ENCODE assay signal across 11 mouse cellular contexts in genomic region chr3:97324046-97324445, GRCm38 (mm10). TPM values are rescaled to one million over a fixed set of nuclear protein-coding genes. Genes with fewer than 3 reads are reported as not detected.
DNase-seq lines count a peak whose midpoint lies in the region; ATAC-seq and TF ChIP-seq lines count a peak whose summit lies in the region.
"Had no signal": no experiment of that assay in that cellular context is flagged by ENCODE, and none has a peak within 500 bp of the region (broad histone marks: within the 10 kb centered on the region; RNA-seq: fewer than 3 reads in every experiment).

No protein-coding gene starts in this region.

- no peaks in the 10 kb centered on the region for H3K27me3 ChIP-seq in lung, embryonic 16.5 days (ENCODE audit: control insufficient read depth, insufficient read depth, low read depth, low read length)
- no peaks in the 10 kb centered on the region for H3K27me3 ChIP-seq in forebrain, postnatal 0 days (ENCODE audit: insufficient read depth, low read length)
- H3K27me3 ChIP-seq in midbrain, embryonic 11.5 days (ENCODE audit: control insufficient read depth, insufficient read depth, low read length): no peaks in the 10 kb centered on the region
- no peaks in the 10 kb centered on the region for H3K27me3 ChIP-seq in stomach, embryonic 15.5 days (replicated peaks)
- H3K27me3 ChIP-seq: limb, embryonic 15.5 days had no signal

- H3K36me3 ChIP-seq in lung, embryonic 16.5 days (ENCODE audit: control insufficient read depth, insufficient read depth, low read length): no peaks in the 10 kb centered on the region
- no peaks in the 10 kb centered on the region for H3K36me3 ChIP-seq in forebrain, postnatal 0 days (ENCODE audit: insufficient read depth)
- no peaks in the 10 kb centered on the region for H3K36me3 ChIP-seq in midbrain, embryonic 11.5 days (ENCODE audit: control insufficient read depth, insufficient read depth, low read length)
- no peaks in the 10 kb centered on the region for H3K36me3 ChIP-seq in stomach, embryonic 15.5 days
- H3K36me3 ChIP-seq: limb, embryonic 15.5 days had no signal

- no peak overlapping the region for H3K9ac ChIP-seq in lung, embryonic 16.5 days (ENCODE audit: low read length)
- peak overlapping the region; percentile 40; the same call in 1 of the 2 replicates for H3K9ac ChIP-seq in forebrain, postnatal 0 days
- 0 out of 2 replicates have a peak overlapping the region, but pooled peaks have one; percentile 16 for H3K9ac ChIP-seq in midbrain, embryonic 11.5 days (ENCODE audit: low read length)
- H3K9ac ChIP-seq in stomach, embryonic 15.5 days: no peak overlapping the region
- H3K9ac ChIP-seq: limb, embryonic 15.5 days had no signal

- no peak overlapping the region for H3K27ac ChIP-seq in lung, embryonic 16.5 days (ENCODE audit: low read length)
- no peak overlapping the region for H3K27ac ChIP-seq in forebrain, postnatal 0 days (ENCODE audit: low read depth, low read length)
- no peak overlapping the region for H3K27ac ChIP-seq in midbrain, embryonic 11.5 days (ENCODE audit: low read depth, low read length)
- H3K27ac ChIP-seq in stomach, embryonic 15.5 days: no peak overlapping the region
- H3K27ac ChIP-seq: limb, embryonic 15.5 days had no signal

- H3K4me1 ChIP-seq in lung, embryonic 16.5 days (replicated peaks; ENCODE audit: control insufficient read depth, insufficient read depth, low read length): no peaks in the 10 kb centered on the region
- 0 out of 2 replicates have a peak, but pooled peaks cover 6% of the 10 kb centered on the region for H3K4me1 ChIP-seq in forebrain, postnatal 0 days (ENCODE audit: insufficient read depth)
- H3K4me1 ChIP-seq in midbrain, embryonic 11.5 days (ENCODE audit: control insufficient read depth, insufficient read depth, low read length): peaks cover 7% of the 10 kb centered on the region; the same call in 1 of the 2 replicates
- H3K4me1 ChIP-seq in stomach, embryonic 15.5 days: no peaks in the 10 kb centered on the region

- DNase-seq in lung, adult 18-20 months: no peak
- DNase-seq in forebrain, postnatal 0 days: peak; percentile 43
- no peak for DNase-seq in midbrain, embryonic 11.5 days (ENCODE audit: low spot score, missing footprints)
- DNase-seq in MN1 (ENCODE audit: low spot score): no peak
- DNase-seq in cerebellum, adult 8-10 months: no peak
- DNase-seq: lung, postnatal 36 days; thymus, postnatal 36 days had no signal

- WGBS in lung, embryonic 16.5 days: 49% methylated on average over 17 of the region's 17 CpGs
- 14% methylated on average over 17 of the region's 17 CpGs for WGBS in forebrain, postnatal 0 days
- 52% methylated on average over 17 of the region's 17 CpGs for WGBS in midbrain, embryonic 11.5 days
- WGBS in stomach, embryonic 15.5 days: 45% methylated on average over 17 of the region's 17 CpGs

- ATAC-seq in lung, embryonic 16.5 days (ENCODE audit: low read depth): no peak
- peak; percentile 60 for ATAC-seq in forebrain, postnatal 0 days
- ATAC-seq in midbrain, embryonic 11.5 days (ENCODE audit: low FRiP score): peak; percentile 64; the same call in 1 of the 2 replicates
- no peak for ATAC-seq in stomach, embryonic 15.5 days (ENCODE audit: insufficient read depth, low FRiP score, low read depth)
- ATAC-seq in megakaryocyte, adult 5-6 weeks (ENCODE audit: poor library complexity, severe bottlenecking): no peak

- no peaks in the 10 kb centered on the region for H3K9me3 ChIP-seq in lung, embryonic 16.5 days (ENCODE audit: control insufficient read depth, low read length)
- no peaks in the 10 kb centered on the region for H3K9me3 ChIP-seq in forebrain, postnatal 0 days (ENCODE audit: low read length)
- no peaks in the 10 kb centered on the region for H3K9me3 ChIP-seq in midbrain, embryonic 11.5 days (ENCODE audit: control insufficient read depth, low read length)
- no peaks in the 10 kb centered on the region for H3K9me3 ChIP-seq in stomach, embryonic 15.5 days
- H3K9me3 ChIP-seq: limb, embryonic 15.5 days had no signal

- no peak overlapping the region for H3K4me3 ChIP-seq in lung, embryonic 16.5 days (ENCODE audit: low read length)
- peak overlapping the region; percentile 26; the same call in 1 of the 2 replicates for H3K4me3 ChIP-seq in forebrain, postnatal 0 days (ENCODE audit: low read depth, low read length)
- H3K4me3 ChIP-seq in midbrain, embryonic 11.5 days (ENCODE audit: low read depth, low read length): no peak overlapping the region
- 0 out of 2 replicates have a peak overlapping the region, but pooled peaks have one; percentile 12 for H3K4me3 ChIP-seq in stomach, embryonic 15.5 days (replicated peaks)
- H3K4me3 ChIP-seq: limb, embryonic 15.5 days had no signal

- TF ChIP-seq CTCF in forebrain, postnatal 0 days (IDR thresholded peaks at IDR 0.05; ENCODE audit: low read depth): no peak

- 0 out of 2 replicates have a peak overlapping the region, but pooled peaks have one; percentile 13 for H3K4me2 ChIP-seq in lung, embryonic 16.5 days (ENCODE audit: low read depth, low read length)
- H3K4me2 ChIP-seq in forebrain, postnatal 0 days (ENCODE audit: low read depth): peak overlapping the region; percentile 46
- H3K4me2 ChIP-seq in midbrain, embryonic 11.5 days: no peak overlapping the region; the same call in 1 of the 2 replicates
- peak overlapping the region; percentile 32; the same call in 1 of the 2 replicates for H3K4me2 ChIP-seq in stomach, embryonic 15.5 days
- H3K4me2 ChIP-seq: limb, embryonic 15.5 days had no signal

RNA-seq across cellular contexts. Expression of gene Bcl9, which starts 26.3 kb away (rescaled TPM):
- polyA plus RNA-seq in lung, embryonic 16.5 days (2015; fragmentation: Nextera tagmentation; extraction: Ambion mirVana): 42.2 and 45.4 TPM in 2 replicates
- total RNA-seq in forebrain, postnatal 0 days (2014; rRNA removed): 32.5 and 46.4 TPM in 2 replicates
- 48.3 and 62.8 TPM in 2 replicates for polyA plus RNA-seq in forebrain, postnatal 0 days (2015; fragmentation: Nextera tagmentation; extraction: Ambion mirVana)
- 59.8 and 60.3 TPM in 2 replicates for polyA plus RNA-seq in midbrain, embryonic 11.5 days (2014; fragmentation: Nextera tagmentation; extraction: Ambion mirVana)
- 50.0 and 59.3 TPM in 2 replicates for polyA plus RNA-seq in stomach, embryonic 15.5 days (2015; fragmentation: Nextera tagmentation; extraction: Ambion mirVana)
- 10.2 and 12.7 TPM in 2 replicates for total RNA-seq in megakaryocyte, adult 5-6 weeks (2015)
- total RNA-seq in megakaryocyte, adult 5-6 weeks (2017): 3.0 and 4.1 TPM in 2 replicates

Comparison
In these comparisons a context has a peak if more than half of its experiments do, and no peak if none do; other contexts are left out.
1. ATAC-seq: peak in forebrain, postnatal 0 days (single experiment) and midbrain, embryonic 11.5 days (single experiment); none in lung, embryonic 16.5 days (single experiment), stomach, embryonic 15.5 days (single experiment) and megakaryocyte, adult 5-6 weeks (single experiment).
2. H3K4me3 ChIP-seq: peak in forebrain, postnatal 0 days (single experiment) and stomach, embryonic 15.5 days (single experiment); none in lung, embryonic 16.5 days (single experiment) and midbrain, embryonic 11.5 days (single experiment).
3. H3K9ac ChIP-seq: peak in forebrain, postnatal 0 days (single experiment) and midbrain, embryonic 11.5 days (single experiment); none in lung, embryonic 16.5 days (single experiment) and stomach, embryonic 15.5 days (single experiment).